Mouse (Mus musculus) lung, postnatal 0 days (tissue): Measurements from ENCODE around the gene Trim29. TPM values are rescaled to one million over a fixed set of nuclear protein-coding genes. Genes with fewer than 3 reads are reported as not detected.

Source experiments
- ATAC-seq: fragments of 200-750 bp; cut with Nextera tagmentation; 2 replicates; pipeline ENCODE4 v1.8.0; 2017; ENCODE audit warnings: moderate library complexity
- DNase-seq: peaks from one replicate; pipeline ENCODE4 v3.0.0-alpha.2; 2016; ENCODE audit warnings: low spot score
- H3K27ac ChIP-seq: fragments of 300-500 bp; sonication (generic); 2 replicates; pipeline ENCODE4 v1.5.1; 2014; ENCODE audit warnings: antibody characterized with exemption, mild to moderate bottlenecking, low read length, mixed read lengths
- H3K27me3 ChIP-seq: fragments of 300-500 bp; sonication (generic); replicated peaks from 2 replicates; pipeline ENCODE4 v1.6.1; 2014; ENCODE audit warnings: low read length, mixed read lengths; ENCODE audit not compliant: insufficient read depth
- H3K36me3 ChIP-seq: fragments of 300-500 bp; sonication (generic); 2 replicates; pipeline ENCODE4 v1.6.1; 2014; ENCODE audit warnings: low read length, mixed read lengths; ENCODE audit not compliant: insufficient read depth
- H3K4me1 ChIP-seq: fragments of 300-500 bp; sonication (generic); 2 replicates; pipeline ENCODE4 v1.6.1; 2014; ENCODE audit warnings: antibody characterized with exemption, low read depth, low read length, mixed read lengths; ENCODE audit not compliant: insufficient read depth
- H3K4me2 ChIP-seq: fragments of 300-500 bp; sonication (generic); replicated peaks from 2 replicates; pipeline ENCODE4 v1.6.1; 2014; ENCODE audit warnings: low read depth, mild to moderate bottlenecking, low read length, moderate library complexity, mixed read lengths
- H3K4me3 ChIP-seq: fragments of 300-500 bp; sonication (generic); 2 replicates; pipeline ENCODE4 v1.5.1; 2014; ENCODE audit warnings: low read depth, low read length
- H3K9ac ChIP-seq: fragments of 300-500 bp; sonication (generic); replicated peaks from 2 replicates; pipeline ENCODE4 v1.6.1; 2014; ENCODE audit warnings: low read depth, mild to moderate bottlenecking
- H3K9me3 ChIP-seq: fragments of 300-500 bp; sonication (generic); 2 replicates; pipeline ENCODE4 v1.6.1; 2016; ENCODE audit warnings: low read length, mixed read lengths
- CTCF ChIP-seq: IDR thresholded peaks from 2 replicates; pipeline ENCODE4 v1.5.1; 2016; ENCODE audit warnings: antibody characterized with exemption, mild to moderate bottlenecking
- EP300 ChIP-seq: IDR thresholded peaks from 2 replicates; pipeline ENCODE4 v1.6.1; 2016; ENCODE audit warnings: antibody characterized with exemption, mild to moderate bottlenecking, control low read depth
- WGBS: fragments of 180-500 bp; shearing (Covaris S2); extraction: QIAGEN DNeasy Blood & Tissue Kit; methylation state at CpG from one replicate; pipeline ENCODE4 v1.1.7; 2014; 5-methylcytosine and 5-hydroxymethylcytosine counted together
- polyA plus RNA-seq: library from polyadenylated mRNA; unstranded; fragments of >200 nt; fragmentation: Nextera tagmentation; extraction: Ambion mirVana; gene quantifications from 2 replicates; pipeline ENCODE4 v1.2.1, GENCODE M21; 2015

Gene Trim29
- polyA plus RNA-seq, 1 experiment from 2014 or later: 0.87 TPM

DNA sequence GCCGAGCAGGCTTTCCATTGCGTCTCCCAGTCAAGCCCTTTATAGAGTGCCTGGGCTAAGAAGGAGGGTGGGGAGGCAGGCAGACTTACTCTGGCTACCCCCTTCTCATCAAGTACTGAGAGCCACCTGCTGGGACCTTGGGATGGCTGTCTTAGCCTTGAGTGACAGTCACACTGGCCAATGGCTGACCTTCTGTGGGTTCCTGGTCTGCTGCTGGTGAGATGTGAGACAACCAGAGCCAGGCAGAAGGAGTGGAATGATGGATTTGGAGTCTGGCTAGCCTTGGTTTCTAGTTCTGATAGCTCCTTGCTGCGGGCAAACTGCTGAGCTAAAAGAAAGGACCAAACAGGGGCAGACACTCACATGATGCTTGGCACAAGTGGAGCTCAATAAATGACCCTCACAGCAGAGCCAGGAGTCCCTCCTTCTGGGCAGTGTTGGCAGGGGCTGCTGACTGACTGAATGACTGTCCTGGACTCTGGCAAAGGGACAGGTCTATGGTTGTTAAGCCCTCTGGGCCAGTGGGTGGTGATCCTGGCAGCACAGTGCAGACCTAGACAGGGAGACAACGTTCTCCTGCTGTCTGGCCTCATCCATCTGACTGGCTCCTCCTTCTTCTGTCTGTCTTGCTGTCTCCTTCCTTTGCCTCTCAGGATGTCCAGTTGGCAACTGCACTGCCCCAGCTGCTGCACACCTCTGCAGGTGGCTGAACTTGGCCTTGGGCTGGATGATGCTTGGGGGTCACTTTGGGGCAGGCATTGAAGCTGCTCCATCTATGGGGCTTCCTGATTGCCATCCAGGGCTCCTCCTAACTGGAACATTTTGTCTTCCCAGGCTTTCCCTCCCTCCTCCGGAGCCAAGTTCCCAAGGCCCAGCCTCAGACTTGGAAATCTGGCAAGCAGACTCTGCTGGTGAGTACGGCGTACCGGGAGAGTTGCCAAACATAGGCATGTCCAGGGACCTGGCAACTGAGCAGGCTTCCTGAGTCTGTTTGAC is 21.1 kb downstream of the Trim29 start:
- Histone ChIP-seq H3K4me1 (no peaks in the 10 kb centered on the region), H3K4me2 (no peak overlapping the region), H3K9ac (no peak overlapping the region), H3K27ac (no peak overlapping the region), H3K27me3 (no peaks in the 10 kb centered on the region), H3K36me3 (no peaks in the 10 kb centered on the region), H3K9me3 (no peaks in the 10 kb centered on the region), H3K4me3 (no peak overlapping the region)
- ATAC-seq (peak; percentile 11; the same call in 1 of the 2 replicates), DNase-seq (no peak)
- TF ChIP-seq EP300 (no peak), CTCF (no peak)
- WGBS: 60% methylated on average over 8 of the region's 8 CpGs

DNA sequence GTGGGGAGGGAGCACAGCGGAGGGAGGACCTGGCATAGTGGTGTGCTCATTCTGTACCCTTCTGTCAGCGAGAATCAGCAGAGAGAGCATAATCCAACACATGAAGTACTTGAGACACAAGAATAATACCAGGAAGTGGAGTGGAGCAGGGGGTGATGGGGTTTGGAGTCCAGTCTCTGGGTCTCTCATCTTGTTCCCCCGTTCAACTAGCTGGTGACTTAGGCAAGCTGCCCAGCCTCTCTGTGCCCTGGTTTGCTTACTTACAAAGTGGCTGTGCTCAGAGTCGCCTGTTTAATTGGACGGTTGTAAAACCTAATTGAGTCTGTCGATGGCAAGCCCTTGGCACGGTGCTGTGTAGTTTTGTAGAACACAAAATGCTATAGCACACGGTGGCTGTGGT is 23.8 kb downstream of the Trim29 start:
- 66% methylated on average over 8 of the region's 8 CpGs for WGBS

DNA sequence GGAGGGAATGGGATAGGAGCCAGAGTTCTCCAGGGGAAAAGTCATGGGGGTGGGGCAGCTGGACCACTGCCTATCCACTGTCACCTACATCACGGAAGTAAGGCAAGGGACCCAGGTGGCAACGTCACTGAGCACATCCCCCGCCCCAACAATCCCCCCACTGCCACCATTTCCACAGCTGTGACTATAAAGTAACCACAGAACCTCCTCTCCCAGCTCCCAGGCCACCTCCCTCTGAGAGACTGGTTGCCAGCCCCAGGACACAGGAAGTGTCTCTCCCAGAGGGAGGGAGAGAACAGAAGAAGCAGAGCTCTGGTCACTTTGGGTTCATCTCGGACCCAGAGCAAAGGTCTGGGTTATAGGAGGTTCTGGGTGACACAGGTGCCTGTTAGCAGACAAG is 27.0 kb downstream of the Trim29 start:
- Histone ChIP-seq H3K27me3 (no peaks in the 10 kb centered on the region), H3K4me2 (no peak overlapping the region), H3K4me1 (no peaks in the 10 kb centered on the region), H3K9ac (no peak overlapping the region), H3K9me3 (no peaks in the 10 kb centered on the region), H3K27ac (no peak overlapping the region), H3K36me3 (no peaks in the 10 kb centered on the region), H3K4me3 (no peak overlapping the region)
- DNase-seq (no peak), ATAC-seq (no peak)
- 52% methylated on average over 4 of the region's 4 CpGs for WGBS
- no peak for TF ChIP-seq EP300

More for the DNA sequence above, 23.8 kb downstream of the Trim29 start:
- no peaks in the 10 kb centered on the region for H3K4me1 ChIP-seq
- no peak overlapping the region for H3K4me3 ChIP-seq
- no peak for ATAC-seq
- no peaks in the 10 kb centered on the region for H3K27me3 ChIP-seq
- DNase-seq: no peak
- no peak overlapping the region for H3K4me2 ChIP-seq
- H3K9ac ChIP-seq: no peak overlapping the region
- no peaks in the 10 kb centered on the region for H3K9me3 ChIP-seq
- TF ChIP-seq CTCF (no peak), EP300 (no peak)
- H3K36me3 ChIP-seq: no peaks in the 10 kb centered on the region
- no peak overlapping the region for H3K27ac ChIP-seq

DNA sequence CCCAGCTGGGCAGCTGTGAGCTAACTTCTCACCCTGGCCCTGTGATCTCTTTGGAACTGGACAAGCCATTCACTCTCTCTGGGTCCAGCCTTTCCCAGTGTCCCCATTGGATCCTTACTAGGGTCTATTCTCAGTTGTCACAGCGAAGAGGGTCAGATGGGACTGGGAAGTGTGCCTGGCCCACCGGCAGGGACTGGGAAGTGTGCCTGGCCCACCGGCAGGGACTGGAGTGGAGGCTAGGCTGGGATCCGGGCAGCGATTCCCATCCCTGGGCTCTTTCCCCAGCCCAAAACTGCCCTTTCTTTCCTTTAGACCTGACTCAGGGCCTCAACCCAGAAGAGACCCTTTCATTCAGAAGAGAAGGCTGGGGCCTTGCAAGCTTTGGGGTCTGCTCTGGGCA is 27.4 kb downstream of the Trim29 start:
- Histone ChIP-seq H3K27me3 (no peaks in the 10 kb centered on the region), H3K9ac (no peak overlapping the region), H3K9me3 (no peaks in the 10 kb centered on the region), H3K36me3 (no peaks in the 10 kb centered on the region), H3K4me1 (no peaks in the 10 kb centered on the region), H3K4me3 (no peak overlapping the region), H3K27ac (no peak overlapping the region), H3K4me2 (no peak overlapping the region)
- ATAC-seq (no peak), DNase-seq (no peak)
- 50% methylated on average over 5 of the region's 5 CpGs for WGBS
- TF ChIP-seq CTCF (no peak), EP300 (no peak)

DNA sequence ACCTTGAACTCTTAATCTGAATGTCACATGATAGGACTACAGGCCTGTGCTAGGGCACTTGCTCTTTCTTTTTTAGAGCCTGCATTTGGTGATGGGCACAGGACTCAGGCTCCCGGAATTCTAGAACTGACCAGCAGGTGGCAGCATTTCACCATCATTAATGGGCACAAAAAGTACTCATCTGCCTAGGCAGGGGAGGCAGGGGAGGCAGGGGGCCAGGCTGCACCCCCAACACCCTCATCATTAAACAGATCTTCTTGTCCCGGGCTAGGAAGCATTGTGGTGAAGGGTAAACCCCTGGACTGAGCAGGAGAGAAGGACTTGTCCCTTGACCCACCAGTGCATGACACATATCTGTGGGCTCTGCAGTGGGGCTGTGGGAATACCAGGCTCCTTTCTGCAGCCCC is 29.0 kb downstream of the Trim29 start:
- no peak for TF ChIP-seq EP300
- peak; percentile 85 for TF ChIP-seq CTCF
- Histone ChIP-seq H3K4me2 (no peak overlapping the region), H3K4me1 (no peaks in the 10 kb centered on the region), H3K4me3 (no peak overlapping the region), H3K27me3 (no peaks in the 10 kb centered on the region), H3K9me3 (no peaks in the 10 kb centered on the region), H3K27ac (no peak overlapping the region), H3K9ac (no peak overlapping the region), H3K36me3 (no peaks in the 10 kb centered on the region)
- peak; percentile 40 for DNase-seq
- WGBS: 0% methylated on average over 2 of the region's 2 CpGs
- no peak for ATAC-seq

DNA sequence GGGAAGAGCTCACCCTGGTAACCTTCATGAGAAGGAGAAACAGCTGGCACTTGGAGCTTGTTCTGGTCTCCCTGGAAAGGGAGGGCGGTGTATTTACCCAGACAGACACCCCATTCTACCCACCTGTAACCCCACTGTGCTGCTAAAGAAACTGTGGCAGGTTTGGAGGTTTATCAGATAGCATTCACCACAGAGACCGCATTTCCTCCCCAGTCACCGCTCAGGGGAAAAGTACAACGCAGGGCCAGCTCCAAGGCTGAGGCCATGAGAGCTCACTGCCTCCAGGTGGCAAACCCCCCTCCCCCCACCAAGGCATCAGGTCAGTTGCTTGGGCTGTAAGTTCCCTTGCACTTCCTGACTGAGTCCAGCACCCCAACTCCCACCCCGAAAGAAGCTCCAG is 39.4 kb downstream of the Trim29 start:
- no peak for ATAC-seq
- Histone ChIP-seq H3K27me3 (no peaks in the 10 kb centered on the region), H3K27ac (no peak overlapping the region), H3K9ac (no peak overlapping the region), H3K36me3 (no peaks in the 10 kb centered on the region), H3K4me3 (no peak overlapping the region), H3K4me1 (no peaks in the 10 kb centered on the region), H3K4me2 (no peak overlapping the region), H3K9me3 (no peaks in the 10 kb centered on the region)
- TF ChIP-seq EP300 (no peak), CTCF (no peak)
- WGBS: 28% methylated on average over 5 of the region's 5 CpGs
- no peak for DNase-seq
